Mouse (Mus musculus) myocyte (in vitro differentiated cells): Measurements from ENCODE around the gene Whrn.

Source experiments
- CEBPB ChIP-seq: IDR thresholded peaks from 2 replicates; pipeline ENCODE4 v1.6.1; 2011; ENCODE audit warnings: mild to moderate bottlenecking, moderate library complexity; ENCODE audit not compliant: poor library complexity, insufficient read depth, severe bottlenecking
- E2F4 ChIP-seq: IDR thresholded peaks from one replicate; pipeline ENCODE4 v1.6.1; 2011; ENCODE audit warnings: mild to moderate bottlenecking, control low read depth, moderate library complexity; ENCODE audit not compliant: insufficient read depth
- MAX ChIP-seq: IDR thresholded peaks from one replicate; pipeline ENCODE4 v1.6.1; 2011; ENCODE audit warnings: low read depth, mild to moderate bottlenecking, control low read depth
- MYOD1 ChIP-seq, 3 experiments: IDR thresholded peaks; one replicate each; pipeline ENCODE4 v1.6.1; 2011; ENCODE audit warnings: control low read depth in 2 of 3, low read depth in 2 of 3, mild to moderate bottlenecking in 2 of 3, moderate library complexity in 1 of 3; ENCODE audit not compliant: insufficient read length in 2 of 3, control insufficient read depth in 1 of 3
- MYOG ChIP-seq, 3 experiments: IDR thresholded peaks; one replicate each; pipeline ENCODE4 v1.6.1; 2011; ENCODE audit warnings: control low read depth in 2 of 3, low read depth in 2 of 3, mild to moderate bottlenecking in 2 of 3; ENCODE audit not compliant: insufficient read length in 2 of 3, control insufficient read depth in 1 of 3, insufficient read depth in 1 of 3
- POLR2A ChIP-seq: IDR thresholded peaks from one replicate; pipeline ENCODE4 v1.6.1; 2011; ENCODE audit warnings: low read depth, mild to moderate bottlenecking, control low read depth, moderate library complexity; ENCODE audit not compliant: insufficient read length
- POLR2AphosphoS2 ChIP-seq: IDR thresholded peaks from one replicate; pipeline ENCODE4 v1.6.1; 2011; ENCODE audit warnings: low read depth, control low read depth; ENCODE audit not compliant: insufficient read length

GRCm38 (mm10) chr4:63476891-63477290 lies 18.9 kb downstream of the Whrn start:
- TF ChIP-seq POLR2A (no peak), MYOD1 (IDR thresholded peaks at IDR 0.05; ENCODE audit: control insufficient read depth in 1 of 3, insufficient read length in 2 of 3, low read depth in 2 of 3) (no peak), CEBPB (no peak), POLR2AphosphoS2 (no peak), MAX (no peak), E2F4 (no peak), MYOG (IDR thresholded peaks at IDR 0.05; ENCODE audit: control insufficient read depth in 1 of 3, insufficient read depth in 1 of 3, insufficient read length in 2 of 3, low read depth in 2 of 3) (no peak)
